Mouse (Mus musculus) myocyte (in vitro differentiated cells): Measurements from ENCODE around the gene Adamts17.

Source experiments
- CEBPB ChIP-seq: IDR thresholded peaks from 2 replicates; pipeline ENCODE4 v1.6.1; 2011; ENCODE audit warnings: mild to moderate bottlenecking, moderate library complexity; ENCODE audit not compliant: poor library complexity, insufficient read depth, severe bottlenecking
- E2F4 ChIP-seq: IDR thresholded peaks from one replicate; pipeline ENCODE4 v1.6.1; 2011; ENCODE audit warnings: mild to moderate bottlenecking, control low read depth, moderate library complexity; ENCODE audit not compliant: insufficient read depth
- MAX ChIP-seq: IDR thresholded peaks from one replicate; pipeline ENCODE4 v1.6.1; 2011; ENCODE audit warnings: low read depth, mild to moderate bottlenecking, control low read depth
- MYOD1 ChIP-seq, 3 experiments: IDR thresholded peaks; one replicate each; pipeline ENCODE4 v1.6.1; 2011; ENCODE audit warnings: control low read depth in 2 of 3, low read depth in 2 of 3, mild to moderate bottlenecking in 2 of 3, moderate library complexity in 1 of 3; ENCODE audit not compliant: insufficient read length in 2 of 3, control insufficient read depth in 1 of 3
- MYOG ChIP-seq, 3 experiments: IDR thresholded peaks; one replicate each; pipeline ENCODE4 v1.6.1; 2011; ENCODE audit warnings: control low read depth in 2 of 3, low read depth in 2 of 3, mild to moderate bottlenecking in 2 of 3; ENCODE audit not compliant: insufficient read length in 2 of 3, control insufficient read depth in 1 of 3, insufficient read depth in 1 of 3
- POLR2A ChIP-seq: IDR thresholded peaks from one replicate; pipeline ENCODE4 v1.6.1; 2011; ENCODE audit warnings: low read depth, mild to moderate bottlenecking, control low read depth, moderate library complexity; ENCODE audit not compliant: insufficient read length
- POLR2AphosphoS2 ChIP-seq: IDR thresholded peaks from one replicate; pipeline ENCODE4 v1.6.1; 2011; ENCODE audit warnings: low read depth, control low read depth; ENCODE audit not compliant: insufficient read length
- SRF ChIP-seq: IDR thresholded peaks from one replicate; pipeline ENCODE4 v1.6.1; 2011; ENCODE audit warnings: low read depth; ENCODE audit not compliant: control insufficient read depth, insufficient read length
- TCF12 ChIP-seq: IDR thresholded peaks from one replicate; pipeline ENCODE4 v1.6.1; 2011; ENCODE audit warnings: mild to moderate bottlenecking, control low read depth; ENCODE audit not compliant: poor library complexity, insufficient read depth, severe bottlenecking
- TCF3 ChIP-seq: IDR thresholded peaks from one replicate; pipeline ENCODE4 v1.6.1; 2011; ENCODE audit warnings: low read depth, control low read depth; ENCODE audit not compliant: insufficient read length
- USF1 ChIP-seq: IDR thresholded peaks from one replicate; pipeline ENCODE4 v1.6.1; 2011; ENCODE audit warnings: low read depth, mild to moderate bottlenecking, control low read depth, moderate library complexity

GRCm38 (mm10) chr7:67041685-67042084, 202.2 kb downstream of the Adamts17 start:
- TF ChIP-seq POLR2A: no peak
- no peak for TF ChIP-seq TCF12
- no peak for TF ChIP-seq SRF
- no peak for TF ChIP-seq USF1
- no peak for TF ChIP-seq CEBPB
- TF ChIP-seq POLR2AphosphoS2: no peak
- TF ChIP-seq MYOG (IDR thresholded peaks at IDR 0.05; ENCODE audit: control insufficient read depth in 1 of 3, insufficient read depth in 1 of 3, insufficient read length in 2 of 3, low read depth in 2 of 3): no peak
- no peak for TF ChIP-seq MYOD1 (IDR thresholded peaks at IDR 0.05; ENCODE audit: control insufficient read depth in 1 of 3, insufficient read length in 2 of 3, low read depth in 2 of 3)
- no peak for TF ChIP-seq MAX
- no peak for TF ChIP-seq E2F4
- no peak for TF ChIP-seq TCF3
